Mouse (Mus musculus) liver, postnatal 0 days (tissue): ENCODE results near the gene Zfp799. TPM values are rescaled to one million over a fixed set of nuclear protein-coding genes. Genes with fewer than 3 reads are reported as not detected.
A peak's percentile ranks its signal among the peaks of the same experiment; 100 is the strongest.

Source experiments
- ATAC-seq: fragments of 200-750 bp; cut with Nextera tagmentation; 2 replicates; pipeline ENCODE4 v1.8.0; 2017; ENCODE audit warnings: mild to moderate bottlenecking, moderate library complexity
- DNase-seq: peaks from one replicate; pipeline ENCODE4 v3.0.0-alpha.2; 2016
- H3K27ac ChIP-seq: fragments of 300-500 bp; sonication (generic); 2 replicates; pipeline ENCODE4 v1.5.1; 2014; ENCODE audit warnings: antibody characterized with exemption, moderate library complexity, mild to moderate bottlenecking, low read depth
- H3K27me3 ChIP-seq: fragments of 300-500 bp; sonication (generic); 2 replicates; pipeline ENCODE4 v1.6.1; 2014; ENCODE audit warnings: low read length, control low read depth, mixed read lengths; ENCODE audit not compliant: insufficient read depth
- H3K36me3 ChIP-seq: fragments of 300-500 bp; sonication (generic); replicated peaks from 2 replicates; pipeline ENCODE4 v1.6.1; 2014; ENCODE audit warnings: mild to moderate bottlenecking, control low read depth, low read length, moderate library complexity, mixed read lengths; ENCODE audit not compliant: insufficient read depth
- H3K4me1 ChIP-seq: fragments of 300-500 bp; sonication (generic); 2 replicates; pipeline ENCODE4 v1.6.1; 2014; ENCODE audit warnings: antibody characterized with exemption, mild to moderate bottlenecking, control low read depth; ENCODE audit not compliant: insufficient read depth
- H3K4me2 ChIP-seq: fragments of 300-500 bp; sonication (generic); 2 replicates; pipeline ENCODE4 v1.6.1; 2014; ENCODE audit warnings: low read depth, mild to moderate bottlenecking, low read length, moderate library complexity, mixed read lengths
- H3K4me3 ChIP-seq: fragments of 300-500 bp; sonication (generic); 2 replicates; pipeline ENCODE4 v1.5.1; 2014; ENCODE audit warnings: low read depth, low read length
- H3K9ac ChIP-seq: fragments of 300-500 bp; sonication (generic); replicated peaks from 2 replicates; pipeline ENCODE4 v1.6.1; 2014; ENCODE audit warnings: mild to moderate bottlenecking, moderate library complexity
- H3K9me3 ChIP-seq: fragments of 300-500 bp; sonication (generic); 2 replicates; pipeline ENCODE4 v1.6.1; 2016; ENCODE audit warnings: mild to moderate bottlenecking, control low read depth, low read length, mixed read lengths
- CTCF ChIP-seq: sonication (generic); IDR thresholded peaks from 2 replicates; pipeline ENCODE4 v1.5.1; 2016; ENCODE audit warnings: antibody characterized with exemption, low read depth
- EP300 ChIP-seq: IDR thresholded peaks from 2 replicates; pipeline ENCODE4 v1.6.1; 2016; ENCODE audit warnings: antibody characterized with exemption, low read depth, mild to moderate bottlenecking
- WGBS: fragments of 180-500 bp; shearing (Covaris S2); extraction: QIAGEN DNeasy Blood & Tissue Kit; methylation state at CpG from one replicate; pipeline ENCODE4 v1.1.7; 2014; ENCODE audit not compliant: insufficient replicate concordance; 5-methylcytosine and 5-hydroxymethylcytosine counted together
- polyA plus RNA-seq: library from polyadenylated mRNA; unstranded; fragments of >200 nt; fragmentation: Nextera tagmentation; extraction: Ambion mirVana; gene quantifications from 2 replicates; pipeline ENCODE4 v1.2.1, GENCODE M21; 2015

The Zfp799 gene
- polyA plus RNA-seq, 1 experiment from 2014 or later: 2.0 TPM

GRCm38 (mm10) chr17:32787436-32788093 lies 42.5 kb downstream of the Zfp799 start:
- H3K4me2 ChIP-seq: peak overlapping the region; percentile 68

GRCm38 (mm10) chr17:32786944-32787343 lies 43.1 kb downstream of the Zfp799 start:
- H3K27me3 ChIP-seq: no peaks in the 10 kb centered on the region
- no peak for DNase-seq
- ATAC-seq: no peak
- peaks cover 33% of the 10 kb centered on the region for H3K36me3 ChIP-seq
- peak overlapping the region; percentile 68 for H3K4me2 ChIP-seq
- no peak for TF ChIP-seq EP300
- no peak for TF ChIP-seq CTCF
- H3K4me1 ChIP-seq: peaks cover 18% of the 10 kb centered on the region
- no peaks in the 10 kb centered on the region for H3K9me3 ChIP-seq
- H3K9ac ChIP-seq: peak overlapping the region; percentile 93
- peak overlapping the region; percentile 84 for H3K4me3 ChIP-seq
- 46% methylated on average over 6 of the region's 6 CpGs for WGBS
- H3K27ac ChIP-seq: peak overlapping the region; percentile 2; the same call in 1 of the 2 replicates

More at GRCm38 (mm10) chr17:32787436-32788093, 42.5 kb downstream of the Zfp799 start:
- ATAC-seq (peak; percentile 82), DNase-seq (peak; percentile 71)
- Histone ChIP-seq H3K9me3 (no peaks in the 10 kb centered on the region), H3K4me1 (peaks cover 18% of the 10 kb centered on the region), H3K27ac (peak overlapping the region; percentile 96), H3K4me3 (peak overlapping the region; percentile 84), H3K27me3 (no peaks in the 10 kb centered on the region), H3K9ac (peak overlapping the region; percentile 93), H3K36me3 (peaks cover 31% of the 10 kb centered on the region)
- under 1% methylated on average over 28 of the region's 31 CpGs for WGBS
- TF ChIP-seq CTCF (no peak), EP300 (no peak)

GRCm38 (mm10) chr17:32785656-32786055 lies 44.4 kb downstream of the Zfp799 start:
- no peak overlapping the region for H3K27ac ChIP-seq
- no peak overlapping the region for H3K9ac ChIP-seq
- H3K36me3 ChIP-seq: peaks cover 33% of the 10 kb centered on the region
- 87% methylated on average over 3 of the region's 3 CpGs for WGBS
- DNase-seq (no peak), ATAC-seq (no peak)
- TF ChIP-seq CTCF (no peak), EP300 (no peak)
- H3K4me2 ChIP-seq: no peak overlapping the region
- peaks cover 18% of the 10 kb centered on the region for H3K4me1 ChIP-seq
- no peaks in the 10 kb centered on the region for H3K27me3 ChIP-seq
- H3K4me3 ChIP-seq: no peak overlapping the region
- no peaks in the 10 kb centered on the region for H3K9me3 ChIP-seq

- Histone ChIP-seq H3K9ac (no peak overlapping the region), H3K9me3 (no peaks in the 10 kb centered on the region), H3K27ac (no peak overlapping the region), H3K4me1 (no peaks in the 10 kb centered on the region), H3K4me2 (no peak overlapping the region), H3K27me3 (no peaks in the 10 kb centered on the region), H3K36me3 (peaks cover 55% of the 10 kb centered on the region), H3K4me3 (no peak overlapping the region)
- DNase-seq (no peak), ATAC-seq (no peak)
- WGBS: 88% methylated on average over 3 of the region's 3 CpGs
- TF ChIP-seq EP300 (no peak), CTCF (no peak)
These were observed 52.5 kb downstream of the Zfp799 start for GRCm38 (mm10) chr17:32777564-32777963.

GRCm38 (mm10) chr17:32771213-32771612 lies 58.8 kb downstream of the Zfp799 start:
- WGBS: 62% methylated on average over 1 of the region's 1 CpGs
- peaks cover 77% of the 10 kb centered on the region for H3K36me3 ChIP-seq
- DNase-seq: no peak
- no peak overlapping the region for H3K27ac ChIP-seq
- H3K27me3 ChIP-seq: no peaks in the 10 kb centered on the region
- no peaks in the 10 kb centered on the region for H3K9me3 ChIP-seq
- peak; percentile 52 for TF ChIP-seq CTCF
- no peak for TF ChIP-seq EP300
- H3K4me1 ChIP-seq: no peaks in the 10 kb centered on the region
- H3K9ac ChIP-seq: no peak overlapping the region
- no peak overlapping the region for H3K4me2 ChIP-seq
- H3K4me3 ChIP-seq: no peak overlapping the region
- ATAC-seq: no peak

GRCm38 (mm10) chr17:32766422-32766821 lies 63.6 kb downstream of the Zfp799 start:
- no peaks in the 10 kb centered on the region for H3K27me3 ChIP-seq
- no peak overlapping the region for H3K27ac ChIP-seq
- no peaks in the 10 kb centered on the region for H3K9me3 ChIP-seq
- H3K4me3 ChIP-seq: no peak overlapping the region
- H3K4me1 ChIP-seq: no peaks in the 10 kb centered on the region
- no peak for TF ChIP-seq CTCF
- DNase-seq (no peak), ATAC-seq (no peak)
- WGBS: 93% methylated on average over 2 of the region's 2 CpGs
- H3K36me3 ChIP-seq: peaks cover 45% of the 10 kb centered on the region
- H3K4me2 ChIP-seq: no peak overlapping the region
- H3K9ac ChIP-seq: no peak overlapping the region

Other genes starting within 250 kb of the Zfp799 start
- not detected in 2 replicates for gene Cyp4f37, start 209.0 kb downstream of the Zfp799 start, polyA plus RNA-seq
- not detected in 2 replicates for gene Cyp4f40, start 171.4 kb downstream of the Zfp799 start, polyA plus RNA-seq
- 33.5 and 37.6 TPM in 2 replicates for gene Cyp4f15, start 144.6 kb downstream of the Zfp799 start, polyA plus RNA-seq
- gene Zfp871, start 42.0 kb downstream of the Zfp799 start, polyA plus RNA-seq: 8.2 and 11.0 TPM in 2 replicates
- gene Zfp811, start 20.3 kb downstream of the Zfp799 start, polyA plus RNA-seq: 0.02 TPM in 1 of 2 replicates, not detected in the other
- 1.4 and 1.7 TPM in 2 replicates for gene Zfp870, start 61.4 kb upstream of the Zfp799 start, polyA plus RNA-seq
- gene Cyp4f14, start 87.1 kb upstream of the Zfp799 start, polyA plus RNA-seq: 0.20 and 0.22 TPM in 2 replicates
- gene Cyp4f13, start 117.1 kb upstream of the Zfp799 start, polyA plus RNA-seq: 27.1 and 32.3 TPM in 2 replicates
- 3.2 and 3.3 TPM in 2 replicates for gene Zfp472, start 135.6 kb upstream of the Zfp799 start, polyA plus RNA-seq
- gene Zfp952, start 162.9 kb upstream of the Zfp799 start, polyA plus RNA-seq: 2.1 and 2.7 TPM in 2 replicates
- 1.4 and 1.5 TPM in 2 replicates for gene Zfp763, start 203.1 kb upstream of the Zfp799 start, polyA plus RNA-seq
- not detected in 2 replicates for gene 4921501E09Rik, start 237.8 kb upstream of the Zfp799 start, polyA plus RNA-seq